ENCODE assay signal across 9 mouse cellular contexts in genomic region chr13:40868844-40869587, GRCm38 (mm10). TPM values are rescaled to one million over a fixed set of nuclear protein-coding genes. Genes with fewer than 3 reads are reported as not detected.
DNase-seq lines count a peak whose midpoint lies in the region; ATAC-seq and TF ChIP-seq lines count a peak whose summit lies in the region.
"Had no signal": no experiment of that assay in that cellular context is flagged by ENCODE, and none has a peak within 500 bp of the region (broad histone marks: within the 10 kb centered on the region; RNA-seq: fewer than 3 reads in every experiment).

No protein-coding gene starts in this region.

- H3K9me3 ChIP-seq in hindbrain, embryonic 10.5 days: no peaks in the 10 kb centered on the region
- H3K9me3 ChIP-seq in hindbrain, embryonic 14.5 days (ENCODE audit: control insufficient read depth, low read length): no peaks in the 10 kb centered on the region

- DNase-seq in hindbrain, embryonic 10.5 days (ENCODE audit: low spot score): no peak
- DNase-seq in hindbrain, embryonic 14.5 days (ENCODE audit: low spot score): no peak
- DNase-seq in liver: peak; percentile 42
- no peak for DNase-seq in cerebellum, adult 2 months
- DNase-seq in left cerebral cortex, adult 11 months (ENCODE audit: low spot score): no peak
- no peak for DNase-seq in gastrocnemius, postnatal 4 days (ENCODE audit: low spot score in 2 of 2)

- H3K4me1 ChIP-seq in hindbrain, embryonic 10.5 days (replicated peaks): peaks cover 14% of the 10 kb centered on the region
- H3K4me1 ChIP-seq in hindbrain, embryonic 14.5 days (replicated peaks; ENCODE audit: control insufficient read depth, insufficient read depth, low read length): no peaks in the 10 kb centered on the region
- H3K4me1 ChIP-seq in embryonic fibroblast, embryonic 13.5 days (ENCODE audit: control insufficient read depth, insufficient read depth, low read length): 0 out of 2 replicates have a peak, but pooled peaks cover 5% of the 10 kb centered on the region
- no peaks in the 10 kb centered on the region; the same call in 1 of the 2 replicates for H3K4me1 ChIP-seq in cerebellum, adult 2 months (ENCODE audit: control insufficient read depth, insufficient read depth, low read length)

- 26% methylated on average over 16 of the region's 16 CpGs for WGBS in hindbrain, embryonic 10.5 days
- WGBS in hindbrain, embryonic 14.5 days: 27% methylated on average over 16 of the region's 16 CpGs
- 45% methylated on average over 16 of the region's 16 CpGs for WGBS in cerebellum, adult 2 months

- H3K4me2 ChIP-seq in hindbrain, embryonic 14.5 days (replicated peaks): no peak overlapping the region

- no peaks in the 10 kb centered on the region for H3K36me3 ChIP-seq in hindbrain, embryonic 10.5 days
- no peaks in the 10 kb centered on the region for H3K36me3 ChIP-seq in hindbrain, embryonic 14.5 days (replicated peaks; ENCODE audit: control insufficient read depth, insufficient read depth)

- H3K4me3 ChIP-seq in hindbrain, embryonic 10.5 days: no peak overlapping the region
- no peak overlapping the region for H3K4me3 ChIP-seq in hindbrain, embryonic 14.5 days (replicated peaks; ENCODE audit: low read length)
- H3K4me3 ChIP-seq in embryonic fibroblast, embryonic 13.5 days (ENCODE audit: insufficient read depth, low read length): no peak overlapping the region
- no peak overlapping the region for H3K4me3 ChIP-seq in cerebellum, adult 2 months (replicated peaks; ENCODE audit: insufficient read depth, low read depth, low read length)

- ATAC-seq in hindbrain, embryonic 14.5 days (ENCODE audit: low FRiP score): no peak
- ATAC-seq in neutrophil, adult 5-6 weeks (ENCODE audit: extremely low read depth, insufficient number of reproducible peaks, low FRiP score, poor library complexity, severe bottlenecking): peak; percentile 64

- no peak for TF ChIP-seq POLR2A in embryonic fibroblast, embryonic 13.5 days (IDR thresholded peaks at IDR 0.05; ENCODE audit: low read depth, low read length)
- TF ChIP-seq POLR2A in cerebellum, adult 2 months (IDR thresholded peaks at IDR 0.05; ENCODE audit: borderline replicate concordance, insufficient read depth, low read length): no peak

- H3K27ac ChIP-seq in hindbrain, embryonic 10.5 days: peak overlapping the region; percentile 53
- no peak overlapping the region for H3K27ac ChIP-seq in hindbrain, embryonic 14.5 days
- peak overlapping the region; percentile 68 for H3K27ac ChIP-seq in embryonic fibroblast, embryonic 13.5 days (ENCODE audit: insufficient read depth, low read length)
- no peak overlapping the region for H3K27ac ChIP-seq in cerebellum, adult 2 months (ENCODE audit: insufficient read depth, low read length)
- H3K27ac ChIP-seq: macrophage had no signal

- H3K9ac ChIP-seq in hindbrain, embryonic 14.5 days: no peak overlapping the region

- TF ChIP-seq CTCF in embryonic fibroblast, embryonic 13.5 days (IDR thresholded peaks at IDR 0.05; ENCODE audit: borderline replicate concordance, insufficient read depth, low read length): no peak
- no peak for TF ChIP-seq CTCF in cerebellum, adult 2 months (IDR thresholded peaks at IDR 0.05; ENCODE audit: borderline replicate concordance, insufficient read depth, low read depth, low read length)

- H3K27me3 ChIP-seq in hindbrain, embryonic 10.5 days (ENCODE audit: insufficient read depth, poor library complexity, severe bottlenecking): no peaks in the 10 kb centered on the region
- H3K27me3 ChIP-seq in hindbrain, embryonic 14.5 days (ENCODE audit: control insufficient read depth, insufficient read depth, low read length): no peaks in the 10 kb centered on the region
- no peaks in the 10 kb centered on the region for H3K27me3 ChIP-seq in cerebellum, adult 2 months (ENCODE audit: control insufficient read depth, insufficient read depth, low read length)

RNA-seq across cellular contexts. Expression of gene Gcnt2, which starts 9.5 kb away (rescaled TPM):
- polyA plus RNA-seq in hindbrain, embryonic 10.5 days (2016; fragmentation: Nextera tagmentation; extraction: Ambion mirVana): 3.3 and 3.9 TPM in 2 replicates
- polyA plus RNA-seq in hindbrain, embryonic 14.5 days (2014; fragmentation: Nextera tagmentation; extraction: Ambion mirVana): 7.4 and 8.1 TPM in 2 replicates
- polyA plus RNA-seq in embryonic fibroblast, embryonic 13.5 days (2011; ENCODE audit: insufficient read length, low read depth, missing spikeins): 12.5 and 12.8 TPM in 2 replicates
- 329 and 353 TPM in 2 replicates for total RNA-seq in neutrophil, adult 5-6 weeks (2017)
- polyA plus RNA-seq in cerebellum, adult 2 months (2012; rRNA removed): 2.3 and 2.5 TPM in 2 replicates
- total RNA-seq in gastrocnemius, postnatal 4 days (2021): 1 to 10 TPM; 4.4 to 4.8 TPM

Comparison
In these comparisons a context has a peak if more than half of its experiments do, and no peak if none do; other contexts are left out.
1. H3K27ac ChIP-seq: peak in hindbrain, embryonic 10.5 days (single experiment) and embryonic fibroblast, embryonic 13.5 days (single experiment); none in hindbrain, embryonic 14.5 days (single experiment) and cerebellum, adult 2 months (single experiment).